Mouse (Mus musculus) small intestine, adult 2 months (tissue): Measurements from ENCODE around the gene Ick.

Experiments used
- CTCF ChIP-seq: fragments of 200-500 bp; IDR thresholded peaks from 2 replicates; pipeline ENCODE4 v1.5.1; 2012; ENCODE audit warnings: low read depth, mild to moderate bottlenecking, control low read depth, inconsistent platforms, low read length, moderate library complexity, mixed read lengths; ENCODE audit not compliant: insufficient replicate concordance, insufficient read length; ENCODE audit errors: extremely low read depth
- POLR2A ChIP-seq: fragments of 200-500 bp; IDR thresholded peaks from 2 replicates; pipeline ENCODE4 v1.6.1; 2012; ENCODE audit warnings: low read depth, mild to moderate bottlenecking, control low read depth, inconsistent platforms, low read length, moderate library complexity

DNA sequence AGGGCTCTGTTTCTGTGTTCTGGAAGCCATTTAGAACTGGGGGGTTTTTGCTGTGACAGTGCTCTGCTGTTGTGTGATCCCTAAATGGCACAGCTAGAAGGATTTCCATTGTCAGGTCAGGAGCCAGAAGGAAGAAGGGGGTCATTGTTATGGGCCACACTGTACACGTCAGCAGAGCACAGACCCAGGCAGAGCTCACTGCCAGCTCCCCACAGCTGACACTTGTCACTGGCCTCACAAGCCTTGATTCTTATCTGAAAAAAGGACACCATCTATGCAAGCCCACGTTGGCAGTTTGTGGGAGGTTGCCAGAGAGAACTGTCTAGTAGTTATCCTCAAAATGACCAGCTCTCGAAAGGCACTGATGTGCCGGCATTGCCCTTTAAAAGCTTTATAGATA lies 37.1 kb downstream of the Ick start:
- TF ChIP-seq CTCF (no peak), POLR2A (no peak)
